Mouse (Mus musculus) mature B cell (primary cell): Measurements from ENCODE around the gene Bnip3.

Experiments used
- in situ Hi-C: fragments of 300-500 bp; cut with MboI; formaldehyde crosslinking; loops from 2 replicates; pipeline ENCODE4 v1.14.3; 2019

Bnip3 gene

GRCm38 (mm10) chr7:138909277-138910192 is at the start of gene Bnip3:
TSS of gene Bnip3 (minus strand) at chr7:138909519.
- in situ Hi-C loops = no loop called here

GRCm38 (mm10) chr7:138957106-138957505 is 47.8 kb upstream of the Bnip3 start:
- in situ Hi-C loops = no loop called here

DNA sequence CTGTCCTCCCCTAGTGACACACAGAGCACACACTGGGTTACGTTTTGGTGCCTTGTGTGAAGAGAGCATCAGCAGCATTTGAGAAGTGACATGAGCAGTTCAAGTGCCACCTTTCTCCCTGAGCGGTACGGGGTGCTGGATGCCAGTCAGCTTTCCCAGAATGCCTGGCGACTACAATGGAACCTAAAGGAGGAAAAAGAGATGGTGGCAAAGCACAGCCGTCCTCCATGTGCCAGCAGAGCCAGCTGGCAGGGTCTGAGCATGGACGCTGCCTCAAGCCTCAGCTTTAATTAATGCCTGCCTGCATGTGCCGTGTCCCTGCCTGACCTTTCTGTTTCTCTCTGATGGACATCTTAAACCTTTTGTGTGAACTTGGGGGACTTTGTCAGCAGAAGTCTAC is 46.5 kb upstream of the Bnip3 start:
- in situ Hi-C loops = no loop called here

DNA sequence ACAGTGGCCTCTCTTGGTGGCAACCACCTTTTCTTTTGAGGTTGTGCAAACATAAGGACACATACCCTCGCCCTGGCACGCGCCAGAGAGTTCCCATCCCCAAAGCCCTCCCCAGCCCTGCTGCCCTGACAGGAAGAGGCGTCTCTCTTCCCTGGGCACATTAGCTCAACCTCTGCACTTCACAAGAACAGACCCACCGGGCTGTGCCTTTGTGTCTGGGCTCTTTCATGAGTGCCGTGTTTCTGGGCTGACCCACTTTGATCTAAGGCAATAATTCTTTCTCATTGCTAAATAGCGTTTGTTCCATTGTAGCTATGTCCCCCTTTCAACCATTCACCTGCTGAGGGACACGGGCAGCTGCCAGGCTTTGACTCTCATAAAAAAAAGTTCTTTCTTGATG is 39.0 kb upstream of the Bnip3 start:
- in situ Hi-C loops = no loop called here

- in situ Hi-C loops = no loop called here
Measured at GRCm38 (mm10) chr7:138947741-138948140, 38.4 kb upstream of the Bnip3 start.

DNA sequence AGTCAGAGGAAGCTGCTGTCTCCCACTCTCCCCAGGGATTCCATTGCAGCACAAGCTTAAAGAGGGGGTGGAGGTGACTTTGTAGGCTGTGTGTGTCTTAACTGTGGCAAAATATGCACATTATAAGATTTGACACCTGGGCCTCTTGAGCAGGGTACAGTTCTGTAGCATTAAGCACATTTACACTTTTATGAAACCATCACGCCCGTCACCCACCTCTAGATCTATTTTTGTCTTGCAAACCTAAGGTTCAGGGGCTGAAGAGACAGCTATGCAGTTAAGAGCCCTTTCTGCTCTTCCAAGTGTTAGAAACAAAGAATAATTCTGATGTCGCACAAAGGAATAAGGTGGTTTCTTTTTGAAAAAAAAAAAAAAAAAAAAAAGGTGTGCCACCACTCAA is 36.3 kb upstream of the Bnip3 start:
- in situ Hi-C loops = no loop called here

- in situ Hi-C loops = no loop called here
Measured at GRCm38 (mm10) chr7:138942301-138942700, 33.0 kb upstream of the Bnip3 start.

DNA sequence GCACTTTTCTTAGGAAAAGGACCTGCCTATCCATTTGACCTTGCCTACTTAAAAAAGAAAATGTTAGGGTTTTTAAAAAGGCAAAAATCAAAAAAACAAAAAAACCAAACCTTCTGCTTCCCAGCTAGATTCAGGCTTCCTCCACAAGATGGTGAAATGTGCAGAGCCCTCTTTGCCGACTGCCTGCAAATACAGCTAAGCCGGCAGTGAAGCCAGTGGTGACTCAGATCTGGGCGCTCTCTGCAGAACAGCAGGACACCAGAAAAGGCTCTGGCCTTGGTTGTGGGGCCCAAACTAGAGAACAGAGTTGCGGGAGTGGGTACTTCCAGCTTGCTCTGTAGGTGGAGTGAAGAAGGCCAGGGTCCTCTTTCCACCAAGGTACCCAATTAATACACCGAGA is 32.3 kb upstream of the Bnip3 start:
- in situ Hi-C loops = no loop called here

DNA sequence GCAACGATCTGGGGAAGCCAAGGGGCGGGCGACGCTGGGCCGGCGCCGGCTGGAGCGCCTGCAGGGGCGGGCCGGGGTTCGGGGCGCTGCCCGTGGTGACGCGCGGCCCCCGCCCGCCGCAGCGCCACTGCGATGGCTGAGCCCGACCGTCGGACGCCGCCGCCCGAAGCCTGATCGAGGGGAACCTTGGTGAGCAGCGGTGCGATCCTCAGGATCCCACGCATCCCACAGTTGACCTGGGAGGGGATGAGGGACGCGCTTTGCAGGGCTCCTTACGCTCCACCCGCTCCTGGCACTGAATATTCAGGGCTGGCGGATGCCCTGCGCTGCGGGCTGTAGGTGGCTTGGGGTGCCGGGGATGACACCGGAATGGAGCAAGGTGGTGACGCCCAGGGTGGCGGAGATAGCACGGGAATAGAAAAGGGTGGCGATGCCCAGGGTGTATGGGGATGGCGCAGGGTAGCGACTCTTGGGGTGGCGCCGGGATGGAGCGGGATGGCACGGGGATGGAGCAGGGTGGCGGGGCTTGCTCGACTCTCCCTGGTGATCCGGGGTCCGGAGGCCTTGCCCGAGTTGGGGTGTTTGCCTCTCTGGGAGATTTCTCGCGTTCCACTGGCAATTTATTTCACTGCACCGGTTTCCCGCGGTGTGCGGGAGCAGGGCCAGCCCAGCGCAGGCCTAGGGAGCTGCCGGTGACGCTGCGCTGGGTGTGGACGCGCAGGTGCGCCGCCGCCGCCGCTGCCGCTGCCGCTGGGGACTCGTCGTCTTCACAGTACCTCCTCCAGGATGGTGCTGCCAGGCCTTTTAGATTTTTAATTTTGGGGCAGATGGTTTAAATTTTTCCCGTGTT is 31.5 kb upstream of the Bnip3 start, which contains the start of gene Jakmip3:
Gene Jakmip3 (plus strand): TSS at position 119 of the 850 bp plus-strand sequence.
- in situ Hi-C loops = no loop called here

- in situ Hi-C loops = no loop called here
Measured at GRCm38 (mm10) chr7:138940256-138940611, 30.9 kb upstream of the Bnip3 start.

- in situ Hi-C loops = no loop called here
Measured at GRCm38 (mm10) chr7:138938991-138939390, 29.7 kb upstream of the Bnip3 start.

GRCm38 (mm10) chr7:138934523-138934922 is 25.2 kb upstream of the Bnip3 start:
- in situ Hi-C loops = no loop called here

DNA sequence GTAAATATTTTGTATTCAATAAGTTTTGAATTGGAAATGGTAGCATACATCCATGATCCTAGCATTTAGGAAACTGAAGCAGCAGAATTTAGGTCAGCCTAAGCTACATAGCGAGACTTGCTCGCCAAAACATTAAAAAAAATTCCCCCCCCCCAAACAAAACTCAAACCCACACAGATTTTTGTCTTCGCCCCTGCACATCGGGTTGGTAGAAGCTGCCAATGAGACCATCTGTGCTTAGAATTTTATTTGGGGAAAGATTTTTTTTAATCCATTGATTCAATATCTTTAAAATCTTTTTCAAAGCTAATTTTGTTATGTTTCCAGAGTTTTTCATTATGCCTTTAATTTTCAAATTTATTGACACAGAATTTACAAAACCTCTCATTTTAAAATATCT is 19.1 kb upstream of the Bnip3 start:
- in situ Hi-C loops = no loop called here

GRCm38 (mm10) chr7:138923756-138924425 is 14.6 kb upstream of the Bnip3 start:
- in situ Hi-C loops = loop anchor here (5.0 kb wide), 1 partner anchor 82 kb away; no protein-coding TSS in a partner anchor

DNA sequence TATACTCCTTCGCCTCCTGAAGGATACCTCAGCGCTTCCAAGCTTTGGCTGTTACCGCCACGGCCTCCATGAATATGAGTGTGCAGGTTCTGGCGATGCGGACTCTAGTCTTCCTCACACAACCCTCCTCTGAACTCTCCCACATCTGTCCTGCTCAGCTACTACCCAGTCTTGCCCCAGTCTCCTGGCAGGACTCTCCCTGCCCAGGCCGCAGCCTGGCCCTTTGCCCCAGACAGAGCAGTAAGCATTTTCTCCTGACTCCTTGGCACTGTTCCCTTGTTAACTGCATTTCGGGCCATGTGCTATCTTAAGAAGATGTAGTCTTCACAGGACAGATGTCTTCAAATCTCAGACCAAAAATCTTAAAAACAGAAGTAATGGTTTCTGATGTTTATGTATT is 12.3 kb upstream of the Bnip3 start:
- in situ Hi-C loops = loop anchor here (5.0 kb wide), 1 partner anchor 79 kb away; no protein-coding TSS in a partner anchor

- in situ Hi-C loops = no loop called here
Measured at GRCm38 (mm10) chr7:138919156-138919944, 10.0 kb upstream of the Bnip3 start.

DNA sequence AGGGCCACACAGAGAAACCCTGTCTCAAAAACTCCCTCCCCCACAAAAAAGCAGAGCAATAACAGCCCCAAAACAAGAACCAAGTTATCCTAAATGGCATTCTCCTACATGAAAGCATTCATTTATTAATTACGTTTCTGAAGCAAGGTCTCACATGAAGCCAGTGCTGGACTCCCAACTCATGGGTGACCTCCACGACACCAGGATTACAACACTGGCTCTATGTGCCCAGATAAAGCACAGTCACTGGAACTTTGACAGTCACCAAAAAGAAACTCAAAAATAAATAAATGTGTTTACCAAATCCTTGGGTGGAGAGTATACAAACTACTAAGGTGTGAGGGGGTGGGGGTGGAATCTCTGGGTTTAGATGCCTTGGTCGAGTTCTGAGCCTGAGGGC is 4.3 kb upstream of the Bnip3 start:
- in situ Hi-C loops = no loop called here

DNA sequence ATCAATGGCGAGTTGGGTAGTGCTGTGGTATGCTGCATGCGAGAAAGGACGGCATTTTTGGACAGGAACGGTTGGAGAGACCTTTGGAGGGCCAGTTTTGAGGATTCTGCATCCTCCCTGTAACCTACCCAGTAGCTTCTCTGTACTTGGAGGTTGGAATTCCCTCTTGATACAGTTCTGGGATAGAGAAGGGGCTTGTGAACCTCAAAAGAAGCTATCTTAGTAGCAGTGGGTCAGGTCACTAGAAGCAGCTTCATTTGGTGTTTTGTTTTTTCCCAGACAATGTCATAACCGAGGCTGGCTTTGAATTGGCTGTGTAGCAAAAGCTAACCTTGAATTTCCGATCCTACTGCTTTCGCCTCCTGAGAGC is 859 bp upstream of the Bnip3 start:
- in situ Hi-C loops = no loop called here

DNA sequence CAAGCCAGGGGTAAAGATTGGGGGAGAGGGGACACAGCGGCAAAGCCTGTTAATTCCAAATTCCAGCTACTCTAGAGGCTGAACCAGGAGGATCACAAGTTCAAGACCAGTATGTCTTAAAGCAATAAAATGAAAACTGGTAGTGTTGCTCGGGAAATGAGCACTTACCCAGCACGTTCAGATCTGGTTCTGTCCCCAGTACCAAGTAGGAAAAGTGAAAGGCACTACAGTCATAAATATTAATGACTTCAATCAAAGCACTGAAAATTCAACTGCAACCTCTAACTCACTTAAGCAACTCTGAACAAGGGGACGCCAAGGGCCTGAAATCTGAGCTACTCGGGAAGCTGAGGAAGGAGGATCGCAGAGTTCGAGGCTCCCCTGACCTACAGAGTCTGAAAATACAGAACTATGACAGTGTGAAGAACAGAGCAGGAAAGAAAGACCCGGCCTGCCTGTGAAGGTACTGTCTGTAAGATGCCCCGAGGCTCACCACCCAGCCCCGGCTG is 497 bp downstream of the Bnip3 start:
- in situ Hi-C loops = no loop called here

- in situ Hi-C loops = no loop called here
Measured at GRCm38 (mm10) chr7:138907976-138908375, 1.3 kb downstream of the Bnip3 start.

- in situ Hi-C loops = no loop called here
Measured at GRCm38 (mm10) chr7:138907043-138907442, 2.3 kb downstream of the Bnip3 start.
